Mouse (Mus musculus) C2C12 (cell line): Measurements from ENCODE around the gene Vps36. TPM values are rescaled to one million over a fixed set of nuclear protein-coding genes. Genes with fewer than 3 reads are reported as not detected.
A peak's percentile ranks its signal among the peaks of the same experiment; 100 is the strongest.

Experiments
- H3K27me3 ChIP-seq: one replicate; pipeline ENCODE4 v1.6.1; 2011; ENCODE audit not compliant: control insufficient read depth, insufficient read depth, insufficient read length
- H3K36me3 ChIP-seq: one replicate; pipeline ENCODE4 v1.6.1; 2011; ENCODE audit not compliant: control insufficient read depth, insufficient read depth
- H3K4me3 ChIP-seq: one replicate; pipeline ENCODE4 v1.5.1; 2011; ENCODE audit warnings: mild to moderate bottlenecking, control low read depth; ENCODE audit not compliant: poor library complexity, insufficient read depth, severe bottlenecking
- H3K79me2 ChIP-seq: one replicate; pipeline ENCODE4 v1.6.1; 2011; ENCODE audit not compliant: control insufficient read depth, insufficient read depth
- H3K79me3 ChIP-seq: one replicate; pipeline ENCODE4 v1.6.1; 2011; ENCODE audit warnings: low read depth, control low read depth
- H3ac ChIP-seq: one replicate; pipeline ENCODE3; 2011; ENCODE audit warnings: low read depth; ENCODE audit not compliant: control insufficient read depth, insufficient read length
- CEBPB ChIP-seq: IDR thresholded peaks from one replicate; pipeline ENCODE4 v1.6.1; 2011; ENCODE audit warnings: low read depth, mild to moderate bottlenecking, control low read depth, moderate library complexity
- CTCF ChIP-seq: IDR thresholded peaks from one replicate; pipeline ENCODE4 v1.5.1; 2011; ENCODE audit not compliant: control insufficient read depth, insufficient read depth, insufficient read length
- FOSL1 ChIP-seq: IDR thresholded peaks from one replicate; pipeline ENCODE4 v1.8.0; 2011; ENCODE audit warnings: mild to moderate bottlenecking, low read length; ENCODE audit not compliant: poor library complexity, insufficient read depth, severe bottlenecking
- MAX ChIP-seq: IDR thresholded peaks from one replicate; pipeline ENCODE4 v1.6.1; 2011; ENCODE audit warnings: mild to moderate bottlenecking, control low read depth
- MYOD1 ChIP-seq: IDR thresholded peaks from one replicate; pipeline ENCODE4 v1.6.1; 2011; ENCODE audit warnings: low read depth; ENCODE audit not compliant: control insufficient read depth, insufficient read length
- MYOG ChIP-seq: IDR thresholded peaks from one replicate; pipeline ENCODE4 v1.6.1; 2011; ENCODE audit not compliant: control insufficient read depth, insufficient read length; ENCODE audit errors: extremely low read depth
- USF1 ChIP-seq: IDR thresholded peaks from one replicate; pipeline ENCODE4 v1.6.1; 2011; ENCODE audit warnings: low read depth, mild to moderate bottlenecking, control low read depth, moderate library complexity
- polyA plus RNA-seq: library from polyadenylated mRNA; unstranded; fragments of >200 nt; fragmentation: generic; extraction: Trizol; gene quantifications from one replicate; pipeline ENCODE4 v1.2.1, GENCODE M21; 2012; ENCODE audit warnings: missing spikeins

Vps36 gene
- polyA plus RNA-seq, 1 experiment = 22.9 TPM

- H3K36me3 ChIP-seq = no peaks in the 10 kb centered on the region
- H3K27me3 ChIP-seq = no peaks in the 10 kb centered on the region
- peaks cover 53% of the 10 kb centered on the region for H3K79me2 ChIP-seq
- TF ChIP-seq MYOD1 = no peak
- peak; percentile 69 for TF ChIP-seq CEBPB
- no peak for TF ChIP-seq MAX
- peak overlapping the region; percentile 98 for H3ac ChIP-seq
- peaks cover 25% of the 10 kb centered on the region for H3K79me3 ChIP-seq
- peak overlapping the region; percentile 63 for H3K4me3 ChIP-seq
Measured at GRCm38 (mm10) chr8:22193432-22194010, 912 bp downstream of the Vps36 start.

DNA sequence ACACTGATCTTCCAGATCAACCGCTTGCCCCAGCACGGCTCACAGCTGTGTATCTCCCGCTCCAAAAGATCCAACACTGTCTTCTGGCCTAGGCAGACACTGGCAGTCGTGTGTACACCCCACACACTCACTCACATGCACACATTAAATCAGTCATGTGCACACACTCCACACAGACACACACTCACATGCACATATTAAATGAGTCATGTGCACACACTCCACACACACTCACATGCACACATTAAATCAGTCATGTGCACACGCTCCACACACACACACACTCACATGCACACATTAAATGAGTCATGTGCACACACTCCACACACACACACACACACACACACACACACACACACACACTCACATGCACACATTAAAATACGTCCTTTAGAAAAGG, 5.3 kb downstream of the Vps36 start:
- Histone ChIP-seq H3K36me3 (peaks cover 32% of the 10 kb centered on the region), H3K79me2 (peaks cover 53% of the 10 kb centered on the region), H3ac (no peak overlapping the region), H3K79me3 (peaks cover 25% of the 10 kb centered on the region), H3K4me3 (no peak overlapping the region), H3K27me3 (no peaks in the 10 kb centered on the region)
- TF ChIP-seq FOSL1 (no peak), CTCF (no peak), CEBPB (no peak), MYOD1 (no peak), MAX (no peak), MYOG (no peak), USF1 (no peak)

DNA sequence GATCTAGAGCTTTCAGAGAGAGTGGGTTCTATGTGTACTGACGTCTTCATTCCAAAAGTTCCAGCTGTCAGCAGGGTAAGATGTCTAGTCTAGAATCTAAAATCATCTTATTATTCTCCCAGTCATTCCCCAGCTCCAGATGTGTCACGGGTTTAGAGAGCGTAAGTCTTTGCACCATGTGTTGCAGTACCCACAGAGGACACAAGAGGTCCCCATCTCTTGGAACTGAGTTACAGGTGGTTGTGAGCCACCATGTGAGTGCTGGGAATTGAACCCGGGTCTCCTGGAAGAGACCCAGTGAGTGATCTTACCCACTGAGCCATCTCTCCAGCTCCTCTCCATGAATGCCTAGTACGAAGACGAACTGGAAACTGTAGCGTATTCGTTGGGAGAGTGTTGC, 6.9 kb downstream of the Vps36 start:
- Histone ChIP-seq H3K36me3 (peaks cover 40% of the 10 kb centered on the region), H3K27me3 (no peaks in the 10 kb centered on the region), H3K79me2 (peaks cover 39% of the 10 kb centered on the region), H3K4me3 (no peak overlapping the region), H3ac (no peak overlapping the region), H3K79me3 (peaks cover 20% of the 10 kb centered on the region)
- TF ChIP-seq FOSL1 = no peak
- TF ChIP-seq MYOG = no peak
- no peak for TF ChIP-seq MAX
- TF ChIP-seq CEBPB = no peak
- TF ChIP-seq MYOD1 = no peak
- TF ChIP-seq USF1 = no peak
- no peak for TF ChIP-seq CTCF

- no peak for TF ChIP-seq CTCF
- Histone ChIP-seq H3ac (no peak overlapping the region), H3K27me3 (no peaks in the 10 kb centered on the region), H3K4me3 (no peak overlapping the region), H3K79me3 (no peaks in the 10 kb centered on the region), H3K36me3 (peaks cover 59% of the 10 kb centered on the region), H3K79me2 (no peaks in the 10 kb centered on the region)
Measured at GRCm38 (mm10) chr8:22207535-22207934, 14.9 kb downstream of the Vps36 start.

- Histone ChIP-seq H3K27me3 (no peaks in the 10 kb centered on the region), H3K79me3 (no peaks in the 10 kb centered on the region), H3K36me3 (peaks cover 54% of the 10 kb centered on the region), H3ac (no peak overlapping the region), H3K79me2 (no peaks in the 10 kb centered on the region), H3K4me3 (no peak overlapping the region)
- TF ChIP-seq MYOG = no peak
Measured at GRCm38 (mm10) chr8:22209012-22209411, 16.4 kb downstream of the Vps36 start.

GRCm38 (mm10) chr8:22214826-22215225, 22.2 kb downstream of the Vps36 start:
- TF ChIP-seq FOSL1 (no peak), MYOG (no peak), MYOD1 (no peak), MAX (no peak), USF1 (no peak), CTCF (no peak), CEBPB (no peak)
- Histone ChIP-seq H3K79me2 (no peaks in the 10 kb centered on the region), H3K4me3 (no peak overlapping the region), H3K36me3 (peaks cover 28% of the 10 kb centered on the region), H3K79me3 (no peaks in the 10 kb centered on the region), H3ac (no peak overlapping the region), H3K27me3 (no peaks in the 10 kb centered on the region)
